Mouse (Mus musculus) CH12.LX (cell line): ENCODE results near the gene Igsf23. TPM values are rescaled to one million over a fixed set of nuclear protein-coding genes. Genes with fewer than 3 reads are reported as not detected.

Experiments
- DNase-seq: peaks from one replicate; pipeline ENCODE4 v3.0.0-alpha.2; 2013; ENCODE audit errors: extremely low read depth
- H3K27ac ChIP-seq: 2 replicates; pipeline ENCODE4 v1.5.1; 2012; ENCODE audit warnings: low read depth, mild to moderate bottlenecking, control low read depth, moderate library complexity; ENCODE audit not compliant: insufficient read depth
- H3K27me3 ChIP-seq: replicated peaks from 2 replicates; pipeline ENCODE3; 2012; ENCODE audit warnings: inconsistent platforms
- H3K36me3 ChIP-seq, 2 experiments: replicated peaks in 1 of 2; 2 replicates each; pipeline versions ENCODE3 to v1.6.1; 2012; ENCODE audit warnings: inconsistent platforms in 1 of 2, low read length in 1 of 2, mild to moderate bottlenecking in 1 of 2, mixed read lengths in 1 of 2, moderate library complexity in 1 of 2; ENCODE audit not compliant: control insufficient read depth in 1 of 2, insufficient read depth in 1 of 2
- H3K4me1 ChIP-seq, 2 experiments: 2 replicates each; pipeline ENCODE4 v1.6.1; 2012; ENCODE audit warnings: inconsistent platforms in 1 of 2, moderate library complexity in 1 of 2; ENCODE audit not compliant: insufficient read depth in 2 of 2, control insufficient read depth in 1 of 2
- H3K4me2 ChIP-seq: 2 replicates; pipeline ENCODE4 v1.6.1; 2012; ENCODE audit warnings: low read depth, mild to moderate bottlenecking, control low read depth; ENCODE audit not compliant: poor library complexity, insufficient read depth, severe bottlenecking
- H3K4me3 ChIP-seq, 3 experiments: fragments of 150-350 bp in 1 of 3; sonication (generic) in 1 of 3; replicated peaks in 1 of 3; 2 replicates each; pipeline versions ENCODE3 to v1.5.1; 2011 to 2012; ENCODE audit warnings: low read depth in 2 of 3, low read length in 2 of 3, mild to moderate bottlenecking in 2 of 3, moderate library complexity in 2 of 3, control low read depth in 1 of 3, improper control_type of control experiment in 1 of 3, inconsistent platforms in 1 of 3, mixed read lengths in 1 of 3; ENCODE audit not compliant: poor library complexity in 1 of 3
- H3K79me2 ChIP-seq: replicated peaks from 2 replicates; pipeline ENCODE4 v1.6.1; 2012; ENCODE audit warnings: mild to moderate bottlenecking, moderate library complexity; ENCODE audit not compliant: control insufficient read depth, poor library complexity, insufficient read depth, severe bottlenecking; ENCODE audit errors: extremely low read depth
- H3K9ac ChIP-seq: 2 replicates; pipeline ENCODE4 v1.6.1; 2012; ENCODE audit warnings: low read depth, mild to moderate bottlenecking, control low read depth, moderate library complexity; ENCODE audit not compliant: insufficient read depth
- H3K9me3 ChIP-seq: replicated peaks from 2 replicates; pipeline ENCODE3; 2012; ENCODE audit warnings: low read length, inconsistent platforms, mixed read lengths
- BHLHE40 ChIP-seq: IDR thresholded peaks from 2 replicates; pipeline ENCODE4 v1.6.1; 2011; ENCODE audit warnings: mild to moderate bottlenecking, low read depth, low read length, improper control_type of control experiment
- CHD1 ChIP-seq: IDR thresholded peaks from 2 replicates; pipeline ENCODE4 v1.6.1; 2012; ENCODE audit warnings: low read depth, low read length, improper control_type of control experiment, inconsistent platforms
- CHD2 ChIP-seq: IDR thresholded peaks from 2 replicates; pipeline ENCODE4 v1.6.1; 2011; ENCODE audit warnings: low read length, improper control_type of control experiment
- CTCF ChIP-seq, 2 experiments: IDR thresholded peaks in 1 of 2; conservative IDR thresholded peaks in 1 of 2; 2 replicates each; pipeline ENCODE4 v1.5.1; 2011 to 2012; ENCODE audit warnings: low read depth in 2 of 2, low read length in 2 of 2, improper control_type of control experiment in 1 of 2, inconsistent platforms in 1 of 2, mild to moderate bottlenecking in 1 of 2, moderate library complexity in 1 of 2
- E2F4 ChIP-seq: IDR thresholded peaks from 2 replicates; pipeline ENCODE4 v1.6.1; 2011; ENCODE audit warnings: low read depth, low read length, improper control_type of control experiment; ENCODE audit not compliant: insufficient replicate concordance
- ELF1 ChIP-seq: IDR thresholded peaks from 2 replicates; pipeline ENCODE4 v1.6.1; 2014; ENCODE audit warnings: low read depth, mild to moderate bottlenecking, inconsistent platforms, low read length, improper control_type of control experiment
- EP300 ChIP-seq: IDR thresholded peaks from 2 replicates; pipeline ENCODE4 v1.6.1; 2011; ENCODE audit warnings: low read length, improper control_type of control experiment
- ETS1 ChIP-seq: conservative IDR thresholded peaks from 2 replicates; pipeline ENCODE4 v1.6.1; 2012; ENCODE audit warnings: low read depth, mild to moderate bottlenecking, inconsistent platforms, low read length, improper control_type of control experiment, moderate library complexity
- GABPA ChIP-seq: IDR thresholded peaks from 2 replicates; pipeline ENCODE4 v1.6.1; 2012; ENCODE audit warnings: low read depth, low read length, improper control_type of control experiment, inconsistent platforms; ENCODE audit not compliant: insufficient replicate concordance
- IRF4 ChIP-seq: IDR thresholded peaks from 2 replicates; pipeline ENCODE4 v1.6.1; 2014; ENCODE audit warnings: low read depth, mild to moderate bottlenecking, inconsistent platforms, low read length, improper control_type of control experiment
- KAT2A ChIP-seq: IDR thresholded peaks from 2 replicates; pipeline ENCODE4 v1.6.1; 2012; ENCODE audit warnings: low read length, improper control_type of control experiment, inconsistent platforms; ENCODE audit not compliant: insufficient replicate concordance
- MAFK ChIP-seq: IDR thresholded peaks from 2 replicates; pipeline ENCODE4 v1.6.1; 2011; ENCODE audit warnings: low read length, improper control_type of control experiment; ENCODE audit not compliant: insufficient replicate concordance
- MAX ChIP-seq: IDR thresholded peaks from 2 replicates; pipeline ENCODE4 v1.6.1; 2011; ENCODE audit warnings: low read length, improper control_type of control experiment
- MEF2A ChIP-seq: IDR thresholded peaks from 2 replicates; pipeline ENCODE4 v1.6.1; 2014; ENCODE audit warnings: low read depth, mild to moderate bottlenecking, inconsistent platforms, low read length, improper control_type of control experiment, borderline replicate concordance
- MXI1 ChIP-seq: IDR thresholded peaks from 2 replicates; pipeline ENCODE4 v1.6.1; 2011; ENCODE audit warnings: mild to moderate bottlenecking, low read depth, low read length, improper control_type of control experiment
- MYC ChIP-seq: IDR thresholded peaks from 2 replicates; pipeline ENCODE4 v1.6.1; 2011; ENCODE audit warnings: low read depth, mild to moderate bottlenecking, improper control_type of control experiment, low read length
- NELFE ChIP-seq: IDR thresholded peaks from 2 replicates; pipeline ENCODE4 v1.6.1; 2011; ENCODE audit warnings: low read depth, low read length, improper control_type of control experiment
- NRF1 ChIP-seq: IDR thresholded peaks from 2 replicates; pipeline ENCODE4 v1.6.1; 2014; ENCODE audit warnings: low read depth, mild to moderate bottlenecking, inconsistent platforms, low read length, improper control_type of control experiment, moderate library complexity
- PAX5 ChIP-seq: IDR thresholded peaks from 2 replicates; pipeline ENCODE4 v1.6.1; 2012; ENCODE audit warnings: low read length, inconsistent platforms, mixed read lengths
- POLR2A ChIP-seq: IDR thresholded peaks from 2 replicates; pipeline ENCODE4 v1.6.1; 2011; ENCODE audit warnings: low read depth, mild to moderate bottlenecking, improper control_type of control experiment, low read length
- POLR2AphosphoS2 ChIP-seq: IDR thresholded peaks from 2 replicates; pipeline ENCODE4 v1.6.1; 2011; ENCODE audit warnings: low read depth, low read length, improper control_type of control experiment
- RAD21 ChIP-seq: IDR thresholded peaks from 2 replicates; pipeline ENCODE4 v1.6.1; 2011; ENCODE audit warnings: low read depth, mild to moderate bottlenecking, low read length, improper control_type of control experiment, moderate library complexity
- RCOR1 ChIP-seq: conservative IDR thresholded peaks from 2 replicates; pipeline ENCODE4 v1.6.1; 2012; ENCODE audit warnings: low read depth, mild to moderate bottlenecking, inconsistent platforms, low read length, improper control_type of control experiment
- SIN3A ChIP-seq: IDR thresholded peaks from 2 replicates; pipeline ENCODE4 v1.6.1; 2012; ENCODE audit warnings: low read length, improper control_type of control experiment, inconsistent platforms
- SMC3 ChIP-seq: IDR thresholded peaks from 2 replicates; pipeline ENCODE4 v1.6.1; 2011; ENCODE audit warnings: low read depth, low read length, improper control_type of control experiment
- TBP ChIP-seq: conservative IDR thresholded peaks from 2 replicates; pipeline ENCODE4 v1.6.1; 2011; ENCODE audit warnings: low read depth, low read length, improper control_type of control experiment
- TCF12 ChIP-seq: IDR thresholded peaks from 2 replicates; pipeline ENCODE4 v1.6.1; 2014; ENCODE audit warnings: low read depth, mild to moderate bottlenecking, inconsistent platforms, low read length, improper control_type of control experiment
- UBTF ChIP-seq: IDR thresholded peaks from 2 replicates; pipeline ENCODE4 v1.6.1; 2012; ENCODE audit warnings: low read depth, mild to moderate bottlenecking, inconsistent platforms, low read length, improper control_type of control experiment, moderate library complexity
- USF2 ChIP-seq: conservative IDR thresholded peaks from 2 replicates; pipeline ENCODE4 v1.6.1; 2011; ENCODE audit warnings: low read depth, low read length, improper control_type of control experiment
- ZC3H11A ChIP-seq: IDR thresholded peaks from 2 replicates; pipeline ENCODE4 v1.6.1; 2012; ENCODE audit warnings: low read depth, mild to moderate bottlenecking, inconsistent platforms, low read length, improper control_type of control experiment
- ZKSCAN1 ChIP-seq: IDR thresholded peaks from 2 replicates; pipeline ENCODE4 v1.6.1; 2012; ENCODE audit warnings: low read depth, inconsistent platforms, low read length, improper control_type of control experiment, borderline replicate concordance
- ZMIZ1 ChIP-seq: IDR thresholded peaks from 2 replicates; pipeline ENCODE4 v1.6.1; 2012; ENCODE audit warnings: low read depth, mild to moderate bottlenecking, inconsistent platforms, low read length, improper control_type of control experiment
- dilution Hi-C: fragments of 300-500 bp; cut with MboI; formaldehyde crosslinking; loops from 2 replicates; pipeline ENCODE4 v1.14.3; 2020; ENCODE audit warnings: low sequenced_read_pairs; ENCODE audit not compliant: extremely low pct_unique_long_range_greater_than_20kb, extremely low pct_ligation_motif_present
- in situ Hi-C: fragments of 300-500 bp; cut with MboI; formaldehyde crosslinking; loops from 3 replicates; pipeline ENCODE4 v1.14.3; 2019; ENCODE audit warnings: low sequenced_read_pairs, low pct_ligation_motif_present, low pct_unique_long_range_greater_than_20kb, mixed read lengths
- polyA plus RNA-seq: library from polyadenylated mRNA; unstranded; fragments of >175 nt; gene quantifications from 2 replicates; pipeline ENCODE4 v1.2.1, GENCODE M21; 2012; ENCODE audit warnings: low read depth; ENCODE audit not compliant: insufficient read length
- total RNA-seq, 2 experiments: library from RNA; depleted of rRNA; stranded (reverse); fragments of 300-350 nt in 1 of 2; fragments of >200 nt in 1 of 2; gene quantifications; 2 replicates each; pipeline ENCODE4 v1.2.3; 2012 to 2014

Igsf23 gene
- total and polyA plus RNA-seq, 3 experiments: 0.08 TPM; not detected in 2

DNA sequence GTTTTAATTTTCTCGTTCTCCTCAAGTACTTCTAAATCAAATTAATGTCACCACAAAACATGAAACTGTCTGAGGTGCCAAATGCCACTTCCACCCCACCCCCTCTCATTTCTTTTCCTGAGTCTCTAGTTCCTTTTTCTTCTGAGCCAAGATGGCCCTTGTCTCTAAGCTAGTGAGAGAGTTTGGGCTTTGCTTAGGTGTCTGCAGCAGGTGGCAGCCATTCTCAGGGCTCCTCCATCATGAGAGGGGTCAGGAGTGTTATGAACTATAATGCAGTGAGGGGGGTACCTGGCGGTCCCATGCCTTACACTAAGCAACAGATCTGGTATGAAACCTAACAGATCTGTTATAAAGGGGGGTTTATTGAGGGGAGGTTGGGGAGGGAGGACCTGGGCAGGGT, 27.2 kb downstream of the Igsf23 start:
- Histone ChIP-seq H3K27ac (no peak overlapping the region), H3K4me1 (peaks cover 9 to 29% of the 10 kb centered on the region in 2 experiments), H3K79me2 (peaks cover 11% of the 10 kb centered on the region; the same call in 1 of the 2 replicates), H3K36me3 (peaks cover 3 to 6% of the 10 kb centered on the region in 2 experiments), H3K4me2 (peak overlapping the region; percentile 25; the same call in 1 of the 2 replicates), H3K27me3 (no peaks in the 10 kb centered on the region), H3K4me3 (no peak overlapping the region), H3K9ac (no peak overlapping the region), H3K9me3 (no peaks in the 10 kb centered on the region)
- in situ Hi-C loops (no loop called here), dilution Hi-C loops (no loop called here)
- TF ChIP-seq ZMIZ1: no peak
- no peak for TF ChIP-seq KAT2A
- DNase-seq: no peak

GRCm38 (mm10) chr7:19920506-19921261, 29.9 kb downstream of the Igsf23 start, which contains the start of gene Pvr:
Pvr (minus strand) TSS chr7:19921160.
- in situ Hi-C loops: no loop called here
- no peaks in the 10 kb centered on the region for H3K9me3 ChIP-seq
- H3K4me3 ChIP-seq: peak within 1 kb of the TSS; percentile 75 to 88 (median 84)
- peak within 1 kb of the TSS; percentile 9; the same call in 1 of the 2 replicates for H3K27ac ChIP-seq
- peaks cover 11% of the 10 kb centered on the region; the same call in 1 of the 2 replicates for H3K79me2 ChIP-seq
- H3K9ac ChIP-seq: peak within 1 kb of the TSS; percentile 94
- DNase-seq: peak; percentile 75
- H3K4me1 ChIP-seq: peaks cover 9 to 31% of the 10 kb centered on the region in 2 experiments
- peak within 1 kb of the TSS; percentile 95 for H3K4me2 ChIP-seq
- no peaks in the 10 kb centered on the region for H3K27me3 ChIP-seq
- peaks cover 20 to 32% of the 10 kb centered on the region in 2 experiments for H3K36me3 ChIP-seq
- dilution Hi-C loops: no loop called here
- TF ChIP-seq GABPA (no peak), CHD1 (no peak), CTCF (conservative IDR thresholded peaks at IDR 0.05 in 1 of 2, IDR thresholded peaks at IDR 0.05 in 1 of 2; ENCODE audit: low read depth in 2 of 2, low read length in 2 of 2) (no peak), SIN3A (no peak), POLR2AphosphoS2 (no peak), CHD2 (no peak), ETS1 (no peak), MYC (no peak), MEF2A (no peak), TCF12 (peak; percentile 60; the same call in 1 of the 2 replicates), ZC3H11A (no peak), NELFE (peak; percentile 73), SMC3 (no peak), EP300 (no peak), RAD21 (no peak), RCOR1 (no peak), E2F4 (no peak), USF2 (no peak), PAX5 (no peak), MXI1 (peak; percentile 46), BHLHE40 (peak; percentile 76), NRF1 (peak; percentile 87), IRF4 (no peak), ELF1 (no peak), TBP (0 out of 2 replicates have a peak, but pooled peaks have one; percentile 43), ZMIZ1 (peak; percentile 55; the same call in 1 of the 2 replicates), KAT2A (no peak), MAFK (no peak), UBTF (0 out of 2 replicates have a peak, but pooled peaks have one; percentile 51), MAX (0 out of 2 replicates have a peak, but pooled peaks have one; percentile 11), ZKSCAN1 (no peak), POLR2A (peak; percentile 88)
